Mouse (Mus musculus) limb, embryonic 15.5 days (tissue): ENCODE measurements at regions not wholly inside any gene's neighbourhood (a gene's known extent, or its start where the extent isn't known, plus 50 kb on each side); places are given as distances from the start of the nearest gene placed in this dataset.

Source experiments
- ATAC-seq: fragments of 200-750 bp; cut with Nextera tagmentation; 2 replicates; pipeline ENCODE4 v1.8.0; 2017; ENCODE audit warnings: low read depth, moderate TSS enrichment; ENCODE audit not compliant: insufficient number of reproducible peaks, low FRiP score, low TSS enrichment
- H3K27ac ChIP-seq: fragments of 300-500 bp; sonication (generic); 2 replicates; pipeline ENCODE4 v1.5.1; 2015; ENCODE audit warnings: moderate library complexity, mild to moderate bottlenecking, inconsistent platforms
- H3K27me3 ChIP-seq: fragments of 300-500 bp; sonication (generic); 2 replicates; pipeline ENCODE4 v1.6.1; 2015; ENCODE audit warnings: inconsistent platforms
- H3K36me3 ChIP-seq: fragments of 300-500 bp; sonication (generic); 2 replicates; pipeline ENCODE4 v1.6.1; 2015; ENCODE audit warnings: inconsistent platforms
- H3K4me1 ChIP-seq: fragments of 300-500 bp; sonication (generic); 2 replicates; pipeline ENCODE4 v1.6.1; 2015; ENCODE audit warnings: inconsistent platforms
- H3K4me2 ChIP-seq: fragments of 300-500 bp; sonication (generic); 2 replicates; pipeline ENCODE4 v1.6.1; 2015; ENCODE audit warnings: mild to moderate bottlenecking, inconsistent platforms
- H3K4me3 ChIP-seq: fragments of 300-500 bp; sonication (generic); 2 replicates; pipeline ENCODE4 v1.5.1; 2015; ENCODE audit warnings: mild to moderate bottlenecking, inconsistent platforms
- H3K9ac ChIP-seq: fragments of 300-500 bp; sonication (generic); 2 replicates; pipeline ENCODE4 v1.6.1; 2015; ENCODE audit warnings: inconsistent platforms
- H3K9me3 ChIP-seq: fragments of 300-500 bp; sonication (generic); 2 replicates; pipeline ENCODE4 v1.6.1; 2016; ENCODE audit warnings: inconsistent platforms
- WGBS: fragments of 180-500 bp; shearing (Covaris S2); methylation state at CpG from one replicate; pipeline ENCODE4 v1.1.7; 2015; 5-methylcytosine and 5-hydroxymethylcytosine counted together

DNA sequence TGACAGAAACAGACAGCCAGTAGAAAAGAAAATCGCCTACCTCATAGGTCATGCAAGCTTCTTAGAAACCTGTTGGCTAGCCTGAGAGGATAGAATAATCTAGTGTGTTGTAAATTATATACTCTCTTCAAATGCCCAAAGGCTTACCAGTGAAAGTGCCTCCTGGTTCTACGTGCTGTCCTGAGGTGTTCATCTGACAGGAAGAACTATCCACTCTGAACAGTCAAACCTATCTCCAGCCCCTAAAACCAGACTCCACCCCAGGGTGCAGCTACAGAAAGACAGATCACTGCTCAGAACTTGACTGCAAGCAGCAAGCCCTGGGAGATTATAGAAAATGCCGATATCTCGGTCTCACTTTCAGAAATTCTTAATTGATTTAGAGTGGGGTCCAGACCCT, 102.0 kb upstream of the Mpp6 start:
- no peak for ATAC-seq
- Histone ChIP-seq H3K9ac (no peak overlapping the region), H3K9me3 (no peaks in the 10 kb centered on the region), H3K27me3 (no peaks in the 10 kb centered on the region), H3K4me3 (no peak overlapping the region), H3K4me1 (peaks cover 10% of the 10 kb centered on the region), H3K4me2 (no peak overlapping the region), H3K27ac (no peak overlapping the region), H3K36me3 (no peaks in the 10 kb centered on the region)
- WGBS = 61% methylated on average over 4 of the region's 4 CpGs

DNA sequence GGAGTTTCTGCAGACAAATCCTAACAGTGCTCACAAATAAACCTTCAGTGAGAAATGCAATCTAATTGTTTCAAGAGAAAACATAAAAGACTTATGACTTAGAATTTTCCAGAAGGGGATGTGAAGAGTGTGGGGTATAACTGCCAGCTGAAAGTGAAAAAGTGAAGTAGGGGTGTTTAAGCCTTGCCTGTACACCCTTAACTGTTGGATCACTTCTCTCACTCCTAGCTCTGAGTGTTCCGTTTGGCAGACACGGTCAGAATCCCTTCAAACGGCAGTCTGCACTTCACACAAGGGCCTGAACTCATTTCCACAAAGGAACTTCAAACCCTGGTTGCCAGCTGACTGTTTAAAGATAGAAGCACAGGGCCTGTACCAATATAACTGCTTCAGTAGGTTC, 101.2 kb upstream of the Mpp6 start:
- no peak overlapping the region for H3K27ac ChIP-seq
- no peaks in the 10 kb centered on the region for H3K36me3 ChIP-seq
- H3K27me3 ChIP-seq = no peaks in the 10 kb centered on the region
- ATAC-seq = no peak
- H3K4me3 ChIP-seq = no peak overlapping the region
- H3K4me2 ChIP-seq = no peak overlapping the region
- 25% methylated on average over 3 of the region's 3 CpGs for WGBS
- no peak overlapping the region for H3K9ac ChIP-seq
- H3K9me3 ChIP-seq = no peaks in the 10 kb centered on the region
- peaks cover 10% of the 10 kb centered on the region for H3K4me1 ChIP-seq

DNA sequence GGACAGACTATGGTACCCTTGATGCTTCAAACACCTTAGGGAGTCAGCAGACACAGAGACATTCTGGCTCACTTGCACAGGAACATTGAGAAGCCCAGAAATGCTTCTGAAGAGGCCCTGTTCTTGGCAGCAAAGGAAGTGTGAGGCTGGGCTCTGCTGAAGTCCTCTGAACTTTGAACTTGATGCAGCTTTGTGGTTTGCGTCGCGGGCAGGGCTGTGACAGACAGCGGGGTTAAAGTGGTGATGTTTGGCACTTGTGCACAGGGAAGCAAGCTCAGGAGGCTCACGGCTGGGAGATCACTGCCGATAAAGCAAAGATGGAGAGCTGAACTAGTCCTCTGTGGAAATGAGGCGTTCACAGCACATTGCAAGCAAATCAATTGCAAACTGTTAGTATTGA, 100.7 kb upstream of the Mpp6 start:
- no peak overlapping the region for H3K4me3 ChIP-seq

DNA sequence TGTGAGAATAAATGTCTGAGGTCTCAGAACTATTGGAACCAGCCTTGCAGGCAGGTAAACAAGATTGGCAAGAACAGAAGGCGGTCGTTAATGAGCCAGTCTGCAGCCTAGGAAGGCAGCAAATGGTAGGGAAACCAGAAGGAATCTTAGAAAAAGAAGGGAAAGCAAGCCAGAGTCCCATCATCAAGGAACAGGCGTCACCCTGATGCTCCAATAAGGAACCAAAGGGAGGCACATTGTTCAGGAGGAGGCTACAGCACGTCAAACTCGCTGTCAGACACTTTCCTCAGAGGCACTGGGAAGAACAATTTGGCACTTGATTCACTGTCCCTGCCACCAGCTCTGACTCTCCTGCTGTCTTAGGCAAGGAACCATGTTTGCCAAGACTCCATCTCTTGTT, 100.2 kb upstream of the Mpp6 start:
- no peak for ATAC-seq
- Histone ChIP-seq H3K36me3 (no peaks in the 10 kb centered on the region), H3K27ac (no peak overlapping the region), H3K9me3 (no peaks in the 10 kb centered on the region), H3K4me1 (peaks cover 10% of the 10 kb centered on the region), H3K4me3 (no peak overlapping the region), H3K9ac (no peak overlapping the region), H3K4me2 (no peak overlapping the region), H3K27me3 (no peaks in the 10 kb centered on the region)
- 55% methylated on average over 5 of the region's 5 CpGs for WGBS

More for the DNA sequence above, 100.7 kb upstream of the Mpp6 start:
- Histone ChIP-seq H3K9ac (no peak overlapping the region), H3K36me3 (no peaks in the 10 kb centered on the region), H3K27me3 (no peaks in the 10 kb centered on the region), H3K4me2 (no peak overlapping the region), H3K27ac (no peak overlapping the region), H3K9me3 (no peaks in the 10 kb centered on the region), H3K4me1 (peaks cover 10% of the 10 kb centered on the region)
- ATAC-seq = no peak
- WGBS = 65% methylated on average over 7 of the region's 7 CpGs

DNA sequence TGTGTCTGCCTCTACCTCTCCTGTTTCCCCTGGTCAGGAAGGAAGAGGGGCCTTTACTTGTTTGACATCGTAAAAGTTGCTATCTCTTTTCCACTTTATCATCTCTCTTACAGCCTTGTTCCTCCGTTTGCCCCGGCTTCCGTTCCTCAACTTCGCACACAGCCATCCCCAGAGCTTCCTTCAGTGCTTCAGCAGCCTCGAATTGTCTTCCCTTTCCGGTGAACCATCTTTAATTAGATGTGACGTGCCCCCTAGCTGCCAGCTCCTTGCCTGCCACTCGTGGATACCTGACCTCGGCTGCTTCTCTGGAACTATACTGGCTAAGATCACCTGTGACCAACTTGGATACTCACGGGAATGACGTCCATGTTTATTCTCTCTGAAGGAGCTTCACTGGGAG, 99.0 kb upstream of the Mpp6 start:
- ATAC-seq = no peak
- Histone ChIP-seq H3K4me1 (peaks cover 10% of the 10 kb centered on the region), H3K27ac (no peak overlapping the region), H3K4me3 (no peak overlapping the region), H3K36me3 (no peaks in the 10 kb centered on the region), H3K9ac (no peak overlapping the region), H3K4me2 (no peak overlapping the region), H3K27me3 (no peaks in the 10 kb centered on the region), H3K9me3 (no peaks in the 10 kb centered on the region)
- 80% methylated on average over 12 of the region's 12 CpGs for WGBS

DNA sequence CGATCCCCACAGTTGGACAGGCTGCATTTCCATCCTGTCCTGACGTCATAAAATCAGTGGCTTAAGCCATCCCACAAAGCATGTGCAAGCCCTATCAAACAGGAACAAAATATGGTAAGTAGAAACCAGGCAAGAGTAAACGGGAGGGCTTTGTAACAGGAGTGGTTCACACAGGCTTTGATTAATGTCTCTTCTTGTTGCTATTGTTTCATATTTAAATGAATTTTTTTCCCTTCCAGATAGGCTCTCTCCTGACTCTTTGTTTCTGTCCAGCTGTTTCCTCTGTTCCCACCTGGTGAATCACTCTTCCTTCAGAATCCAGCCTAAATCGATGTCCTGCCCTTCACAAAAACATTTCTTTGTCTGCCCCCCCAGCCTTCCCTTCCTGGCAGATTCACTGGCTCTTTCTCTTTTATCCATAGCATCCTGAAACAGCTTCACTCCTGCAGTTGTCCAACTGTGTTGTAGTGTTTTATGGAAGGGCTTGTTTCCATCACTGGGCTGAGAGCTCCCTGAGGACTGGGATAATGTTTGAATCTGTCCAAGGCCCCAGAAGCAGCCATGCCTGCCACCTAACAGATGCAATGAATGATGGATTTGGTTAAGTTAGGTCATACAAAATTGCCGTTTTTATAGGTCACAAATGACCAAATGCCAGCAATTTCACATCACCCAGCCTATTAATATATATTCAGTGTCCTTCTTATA, 98.1 kb upstream of the Mpp6 start:
- no peaks in the 10 kb centered on the region for H3K9me3 ChIP-seq
- H3K4me2 ChIP-seq = no peak overlapping the region
- H3K36me3 ChIP-seq = no peaks in the 10 kb centered on the region
- H3K4me1 ChIP-seq = peaks cover 10% of the 10 kb centered on the region
- no peak for ATAC-seq
- no peak overlapping the region for H3K4me3 ChIP-seq
- H3K27me3 ChIP-seq = no peaks in the 10 kb centered on the region
- no peak overlapping the region for H3K9ac ChIP-seq
- 62% methylated on average over 5 of the region's 5 CpGs for WGBS
- no peak overlapping the region for H3K27ac ChIP-seq

DNA sequence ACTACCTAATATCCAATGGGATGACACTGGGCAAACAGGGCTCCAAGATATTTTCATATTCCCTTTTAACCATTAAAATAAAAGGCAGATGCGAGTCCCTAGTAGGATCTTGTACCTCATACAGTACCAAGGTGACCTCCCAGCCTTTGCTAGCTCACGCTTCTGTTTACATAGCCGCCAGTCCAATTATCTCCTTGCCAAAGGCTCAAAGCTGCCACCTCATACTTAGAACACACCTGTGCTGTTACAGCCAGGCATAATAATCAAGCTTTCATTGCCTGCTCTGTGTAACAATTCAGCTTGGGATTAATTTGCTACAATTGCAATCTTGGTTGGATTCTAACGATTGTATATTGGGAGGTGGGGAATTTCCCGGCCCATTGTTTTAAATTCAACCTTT, 97.0 kb upstream of the Mpp6 start:
- H3K4me1 ChIP-seq = peaks cover 10% of the 10 kb centered on the region
- H3K27me3 ChIP-seq = no peaks in the 10 kb centered on the region
- no peak for ATAC-seq
- H3K4me2 ChIP-seq = no peak overlapping the region
- H3K9ac ChIP-seq = no peak overlapping the region
- no peaks in the 10 kb centered on the region for H3K9me3 ChIP-seq
- no peak overlapping the region for H3K4me3 ChIP-seq
- WGBS = 58% methylated on average over 5 of the region's 5 CpGs
- H3K36me3 ChIP-seq = no peaks in the 10 kb centered on the region
- no peak overlapping the region for H3K27ac ChIP-seq

DNA sequence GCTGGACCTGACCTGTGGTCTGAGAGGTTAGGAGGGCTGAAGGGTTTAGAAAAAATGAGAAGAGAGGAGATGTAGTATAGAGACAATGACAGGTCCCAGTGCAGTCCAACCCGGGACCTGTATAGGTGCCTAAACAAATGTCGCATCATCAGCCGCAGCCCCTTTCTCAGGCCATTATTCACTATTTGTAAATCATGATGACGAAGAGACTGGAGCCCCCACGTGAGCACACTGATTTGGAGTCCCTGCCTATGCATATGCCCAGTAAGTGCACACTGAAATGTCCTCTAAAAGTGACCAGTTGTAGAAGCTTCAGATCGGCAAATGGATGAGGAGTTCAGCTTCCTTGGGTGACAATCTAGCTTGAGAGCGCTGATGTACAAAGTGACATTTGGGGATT, 96.2 kb upstream of the Mpp6 start:
- H3K27ac ChIP-seq = no peak overlapping the region
- 86% methylated on average over 7 of the region's 7 CpGs for WGBS
- peaks cover 9% of the 10 kb centered on the region for H3K4me1 ChIP-seq
- ATAC-seq = no peak
- H3K4me2 ChIP-seq = no peak overlapping the region
- no peaks in the 10 kb centered on the region for H3K27me3 ChIP-seq
- no peaks in the 10 kb centered on the region for H3K36me3 ChIP-seq
- no peak overlapping the region for H3K4me3 ChIP-seq
- no peak overlapping the region for H3K9ac ChIP-seq
- no peaks in the 10 kb centered on the region for H3K9me3 ChIP-seq

DNA sequence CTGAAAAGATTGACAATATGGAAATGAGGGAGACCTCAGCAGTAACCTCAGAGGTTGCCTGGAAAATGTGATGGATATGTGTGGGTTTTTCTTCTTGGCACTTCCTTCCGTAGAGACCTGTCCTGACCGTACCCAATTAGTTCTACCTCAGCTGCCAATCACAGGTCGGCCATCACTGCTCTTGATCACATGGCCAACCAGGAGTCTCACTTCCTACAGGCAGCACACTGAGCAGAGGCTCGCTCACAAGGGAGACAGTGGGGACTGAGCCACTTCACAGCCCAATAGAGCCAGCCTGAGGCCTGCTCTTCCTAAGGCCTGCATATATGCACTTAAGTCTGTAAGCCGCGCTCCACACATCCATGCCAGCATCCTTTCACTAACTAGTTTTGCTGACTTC, 82.1 kb upstream of the Mpp6 start:
- no peaks in the 10 kb centered on the region for H3K36me3 ChIP-seq
- H3K27me3 ChIP-seq = peaks cover under 1% of the 10 kb centered on the region
- H3K9ac ChIP-seq = no peak overlapping the region
- no peak overlapping the region for H3K4me3 ChIP-seq
- H3K27ac ChIP-seq = no peak overlapping the region
- 80% methylated on average over 6 of the region's 6 CpGs for WGBS
- H3K9me3 ChIP-seq = no peaks in the 10 kb centered on the region
- ATAC-seq = no peak
- H3K4me1 ChIP-seq = peaks cover 6% of the 10 kb centered on the region
- no peak overlapping the region for H3K4me2 ChIP-seq

DNA sequence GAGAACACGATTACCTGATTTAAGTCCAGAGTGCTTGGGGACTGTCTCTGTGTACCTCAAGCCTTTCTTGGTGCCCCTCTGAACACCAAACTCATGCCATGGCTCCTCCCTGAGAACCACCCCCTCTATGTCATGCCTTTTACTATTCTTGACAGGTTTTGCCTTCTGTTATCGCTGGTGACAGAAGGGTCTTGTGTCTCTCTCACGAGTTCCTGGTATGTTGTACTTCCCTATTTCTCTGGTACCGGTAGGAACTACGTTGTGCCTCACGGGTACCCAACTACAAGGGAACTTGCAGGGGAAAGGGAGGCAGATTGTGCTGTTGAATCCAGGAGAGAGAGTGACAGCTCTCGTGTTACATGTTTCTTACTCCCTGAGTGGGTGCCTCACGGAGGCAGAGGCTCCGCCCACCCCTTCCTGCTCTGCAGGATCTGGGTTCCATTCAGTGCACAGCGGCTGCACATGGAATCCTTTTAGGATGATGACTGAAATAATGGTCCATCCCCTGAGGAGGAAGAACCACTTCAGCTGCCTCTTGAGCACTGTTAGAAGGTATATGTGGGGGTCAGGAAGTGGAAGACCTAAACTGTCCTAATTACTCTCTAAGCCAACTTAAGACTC, 80.0 kb upstream of the Mpp6 start:
- H3K9ac ChIP-seq = no peak overlapping the region
- no peak for ATAC-seq
- H3K36me3 ChIP-seq = no peaks in the 10 kb centered on the region
- no peak overlapping the region for H3K4me2 ChIP-seq
- H3K27me3 ChIP-seq = peaks cover 13% of the 10 kb centered on the region
- no peaks in the 10 kb centered on the region for H3K9me3 ChIP-seq
- no peak overlapping the region for H3K27ac ChIP-seq
- peaks cover 11% of the 10 kb centered on the region for H3K4me1 ChIP-seq
- no peak overlapping the region for H3K4me3 ChIP-seq
- WGBS = 52% methylated on average over 10 of the region's 10 CpGs

DNA sequence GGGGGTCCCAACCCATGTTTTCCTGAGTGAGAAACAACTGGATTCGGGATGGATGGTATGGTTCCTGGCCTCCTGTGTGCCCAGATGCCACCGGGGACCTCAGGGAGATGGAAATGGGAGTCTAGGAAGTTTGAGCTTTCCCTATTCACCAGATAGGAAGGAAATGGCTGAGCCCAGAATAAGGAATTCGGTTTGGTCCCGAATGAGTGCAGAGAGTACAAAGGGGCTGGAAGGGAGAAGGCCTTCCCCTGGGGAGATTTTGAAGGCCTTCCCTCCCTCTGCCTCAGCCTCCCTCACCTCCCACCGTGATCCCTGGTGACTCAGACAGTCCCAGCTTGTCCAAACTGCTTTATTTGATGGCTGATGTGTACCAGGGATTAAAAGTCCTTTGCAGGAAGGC, 78.7 kb upstream of the Mpp6 start:
- Histone ChIP-seq H3K4me3 (no peak overlapping the region), H3K4me2 (no peak overlapping the region), H3K9ac (no peak overlapping the region), H3K27me3 (peaks cover 13% of the 10 kb centered on the region), H3K27ac (no peak overlapping the region), H3K36me3 (no peaks in the 10 kb centered on the region), H3K9me3 (no peaks in the 10 kb centered on the region), H3K4me1 (peaks cover 11% of the 10 kb centered on the region)
- no peak for ATAC-seq
- WGBS = 80% methylated on average over 5 of the region's 5 CpGs

DNA sequence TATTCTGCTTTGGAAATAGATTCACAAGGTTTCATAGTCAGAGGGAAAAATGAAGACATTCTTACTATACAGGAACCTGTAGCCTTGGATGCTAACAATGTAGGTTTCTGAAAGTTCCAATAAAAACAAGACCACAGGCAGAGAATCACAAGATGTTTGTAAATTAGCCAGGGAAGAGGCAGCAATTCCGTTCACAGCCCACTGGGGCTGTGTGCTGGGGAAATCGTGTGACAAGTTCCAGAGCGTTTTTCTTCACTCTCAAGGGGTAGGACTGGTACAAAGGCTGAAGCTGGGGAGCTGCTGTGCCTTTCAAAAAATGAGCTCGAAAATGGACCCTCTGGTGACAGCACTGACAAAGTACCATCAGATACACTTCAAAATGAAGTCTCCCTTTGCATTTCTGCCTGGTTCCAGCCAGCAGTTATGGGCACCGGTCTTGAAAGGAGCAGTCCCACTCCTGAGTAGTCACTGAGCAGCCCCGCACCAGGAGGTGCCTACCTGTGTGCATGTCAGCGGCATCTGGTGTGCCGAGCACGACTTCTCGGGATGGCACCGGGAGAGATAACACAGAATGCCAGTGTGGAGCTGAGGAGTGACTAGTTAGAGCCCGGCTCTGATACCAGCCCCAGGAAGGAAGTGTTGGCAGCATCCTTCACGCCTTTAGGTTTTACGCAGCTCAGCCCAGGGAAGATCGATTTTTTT, 77.0 kb upstream of the Mpp6 start:
- Histone ChIP-seq H3K9ac (no peak overlapping the region), H3K4me1 (peaks cover 11% of the 10 kb centered on the region), H3K4me3 (no peak overlapping the region), H3K4me2 (no peak overlapping the region), H3K36me3 (no peaks in the 10 kb centered on the region), H3K9me3 (no peaks in the 10 kb centered on the region), H3K27me3 (peaks cover 13% of the 10 kb centered on the region), H3K27ac (no peak overlapping the region)
- 57% methylated on average over 15 of the region's 15 CpGs for WGBS
- ATAC-seq = no peak
